Mouse (Mus musculus) neural tube, embryonic 11.5 days (tissue): Measurements from ENCODE around the gene Adgrg3. TPM values are rescaled to one million over a fixed set of nuclear protein-coding genes. Genes with fewer than 3 reads are reported as not detected.

Source experiments
- ATAC-seq: fragments of 200-750 bp; cut with Nextera tagmentation; 2 replicates; pipeline ENCODE4 v1.8.0; 2017; ENCODE audit warnings: moderate number of reproducible peaks, mild to moderate bottlenecking, moderate TSS enrichment, moderate library complexity; ENCODE audit not compliant: insufficient read depth, low FRiP score, low TSS enrichment
- DNase-seq: peaks from one replicate; pipeline ENCODE4 v3.0.0-alpha.2; 2015; ENCODE audit warnings: low spot score
- H3K27ac ChIP-seq: fragments of 300-500 bp; sonication (generic); 2 replicates; pipeline ENCODE4 v1.5.1; 2014; ENCODE audit warnings: low read depth, mild to moderate bottlenecking, low read length
- H3K27me3 ChIP-seq: fragments of 300-500 bp; sonication (generic); 2 replicates; pipeline ENCODE4 v1.6.1; 2014; ENCODE audit warnings: mild to moderate bottlenecking, low read length, mixed read lengths; ENCODE audit not compliant: control insufficient read depth, insufficient read depth
- H3K36me3 ChIP-seq: fragments of 300-500 bp; sonication (generic); 2 replicates; pipeline ENCODE4 v1.6.1; 2014; ENCODE audit warnings: mild to moderate bottlenecking, low read length, moderate library complexity, mixed read lengths; ENCODE audit not compliant: control insufficient read depth, insufficient read depth
- H3K4me1 ChIP-seq: fragments of 300-500 bp; sonication (generic); 2 replicates; pipeline ENCODE4 v1.6.1; 2014; ENCODE audit warnings: low read length, mixed read lengths; ENCODE audit not compliant: control insufficient read depth, insufficient read depth
- H3K4me2 ChIP-seq: fragments of 300-500 bp; sonication (generic); 2 replicates; pipeline ENCODE4 v1.6.1; 2014; ENCODE audit warnings: low read depth, mild to moderate bottlenecking, moderate library complexity
- H3K4me3 ChIP-seq: fragments of 300-500 bp; sonication (generic); 2 replicates; pipeline ENCODE4 v1.5.1; 2014; ENCODE audit warnings: low read depth, low read length
- H3K9ac ChIP-seq: fragments of 300-500 bp; sonication (generic); 2 replicates; pipeline ENCODE4 v1.6.1; 2014; ENCODE audit warnings: mild to moderate bottlenecking, low read length
- H3K9me3 ChIP-seq: fragments of 300-500 bp; sonication (generic); 2 replicates; pipeline ENCODE4 v1.6.1; 2016; ENCODE audit warnings: low read length; ENCODE audit not compliant: control insufficient read depth
- WGBS: fragments of 180-500 bp; shearing (Covaris S2); extraction: QIAGEN DNeasy Blood & Tissue Kit; methylation state at CpG from one replicate; pipeline ENCODE4 v1.1.7; 2014; 5-methylcytosine and 5-hydroxymethylcytosine counted together
- polyA plus RNA-seq: library from polyadenylated mRNA; unstranded; fragments of >200 nt; fragmentation: Nextera tagmentation; extraction: Ambion mirVana; gene quantifications from 2 replicates; pipeline ENCODE4 v1.2.1, GENCODE M21; 2014

Gene Adgrg3
- polyA plus RNA-seq, 1 experiment from 2014 or later, result 4.1 TPM

- 98% methylated on average over 4 of the region's 4 CpGs for WGBS
- H3K36me3 ChIP-seq, result peaks cover 8% of the 10 kb centered on the region
- no peak overlapping the region for H3K4me2 ChIP-seq
- H3K9me3 ChIP-seq, result no peaks in the 10 kb centered on the region
- H3K27ac ChIP-seq, result no peak overlapping the region
- no peaks in the 10 kb centered on the region for H3K27me3 ChIP-seq
- H3K4me1 ChIP-seq, result no peaks in the 10 kb centered on the region
- H3K4me3 ChIP-seq, result no peak overlapping the region
- no peak for DNase-seq
- no peak overlapping the region for H3K9ac ChIP-seq
- no peak for ATAC-seq
Measured at GRCm38 (mm10) chr8:95093574-95093973, 76.1 kb downstream of the Adgrg3 start.

Other genes with a start within 250 kb of the Adgrg3 start
- gene Cx3cl1, start 245.7 kb upstream of the Adgrg3 start, polyA plus RNA-seq, result 6.1 and 7.9 TPM in 2 replicates
- not detected in 2 replicates for gene Ccl17, start 207.2 kb upstream of the Adgrg3 start, polyA plus RNA-seq
- gene Coq9, start 179.4 kb upstream of the Adgrg3 start, polyA plus RNA-seq, result 54.0 and 59.3 TPM in 2 replicates
- 160 and 168 TPM in 2 replicates for gene Ciapin1, start 179.3 kb upstream of the Adgrg3 start, polyA plus RNA-seq
- gene Polr2c, start 160.2 kb upstream of the Adgrg3 start, polyA plus RNA-seq, result 153 TPM in 2 replicates
- gene Dok4, start 141.4 kb upstream of the Adgrg3 start, polyA plus RNA-seq, result 16.3 and 18.5 TPM in 2 replicates
- 20.1 and 20.2 TPM in 2 replicates for gene Ccdc102a, start 99.6 kb upstream of the Adgrg3 start, polyA plus RNA-seq
- gene Adgrg5, start 94.0 kb upstream of the Adgrg3 start, polyA plus RNA-seq, result 0.31 TPM in 1 of 2 replicates, not detected in the other
- 133 and 140 TPM in 2 replicates for gene Adgrg1, start 42.9 kb upstream of the Adgrg3 start, polyA plus RNA-seq
- gene Drc7, start 37.4 kb downstream of the Adgrg3 start, polyA plus RNA-seq, result not detected in 2 replicates
- gene Katnb1, start 63.5 kb downstream of the Adgrg3 start, polyA plus RNA-seq, result 29.2 and 32.5 TPM in 2 replicates
- gene Kifc3, start 185.1 kb downstream of the Adgrg3 start, polyA plus RNA-seq, result 6.3 and 7.4 TPM in 2 replicates